Mouse (Mus musculus): Measurements from ENCODE around the gene Inpp5e. TPM values are rescaled to one million over a fixed set of nuclear protein-coding genes. Genes with fewer than 3 reads are reported as not detected.

Gene Inpp5e
- total RNA-seq, 2 experiments from 2014 or later: 18.8 to 20.8 TPM

- no peak for DNase-seq (ENCODE audit: low spot score in 2 of 2)
- intact Hi-C loops (cut with DNase I): no loop called here
Measured at GRCm38 (mm10) chr2:26348241-26348640, 60.8 kb downstream of the Inpp5e start.

Other genes starting within 250 kb of the Inpp5e start
- gene Lhx3, start 200.9 kb downstream of the Inpp5e start, total RNA-seq (2021): not detected
- gene Qsox2, start 171.7 kb downstream of the Inpp5e start, total RNA-seq (2021): 10 to 100 TPM; 22.9 to 23.4 TPM
- gene Ccdc187, start 114.6 kb downstream of the Inpp5e start, total RNA-seq (2021): 1 to 10 TPM in 1 of 2 experiments, under 1 TPM in 1; 0.59 to 1.5 TPM
- 10 to 100 TPM; 60.7 to 64.2 TPM for gene Gpsm1, start 93.7 kb downstream of the Inpp5e start, total RNA-seq (2021)
- 10 to 100 TPM; 25.4 to 28.8 TPM for gene Dnlz, start 57.1 kb downstream of the Inpp5e start, total RNA-seq (2021)
- 1 to 10 TPM; 2.4 to 2.8 TPM for gene Card9, start 48.3 kb downstream of the Inpp5e start, total RNA-seq (2021)
- gene Snapc4, start 28.6 kb downstream of the Inpp5e start, total RNA-seq (2021): 10 to 100 TPM; 66.3 to 68.0 TPM
- 100 to 1,000 TPM; 172 to 175 TPM for gene Entr1, start 19.9 kb downstream of the Inpp5e start, total RNA-seq (2021)
- gene Pmpca, start 19.9 kb downstream of the Inpp5e start, total RNA-seq (2021): 100 to 1,000 TPM; 116 to 117 TPM
- gene Sec16a, start 36.0 kb upstream of the Inpp5e start, total RNA-seq (2021): 10 to 100 TPM; 42.3 to 45.5 TPM
- 10 to 100 TPM; 23.6 to 27.5 TPM for gene Notch1, start 107.5 kb upstream of the Inpp5e start, total RNA-seq (2021)
- 10 to 100 TPM; 68.5 to 78.9 TPM for gene Egfl7, start 170.8 kb upstream of the Inpp5e start, total RNA-seq (2021)
- not detected for gene Gm20532, start 177.4 kb upstream of the Inpp5e start, total RNA-seq (2021)
- 1 to 10 TPM in 1 of 2 experiments, under 1 TPM in 1; 0.72 to 1.3 TPM for gene Agpat2, start 195.2 kb upstream of the Inpp5e start, total RNA-seq (2021)
- gene Fam69b, start 219.3 kb upstream of the Inpp5e start, total RNA-seq (2021): 10 to 100 TPM; 80.3 TPM

Data from left cerebral cortex, postnatal 14 days (tissue).